Mouse (Mus musculus) liver, embryonic 16.5 days (tissue): Measurements from ENCODE around the gene Elmsan1. TPM values are rescaled to one million over a fixed set of nuclear protein-coding genes. Genes with fewer than 3 reads are reported as not detected.

Experiments
- ATAC-seq: fragments of 200-750 bp; cut with Nextera tagmentation; 2 replicates; pipeline ENCODE4 v1.8.0; 2017; ENCODE audit warnings: low read depth, mild to moderate bottlenecking, moderate number of reproducible peaks, moderate library complexity
- H3K27ac ChIP-seq: fragments of 300-500 bp; sonication (generic); 2 replicates; pipeline ENCODE4 v1.5.1; 2014; ENCODE audit warnings: mild to moderate bottlenecking, low read length
- H3K27me3 ChIP-seq: fragments of 300-500 bp; sonication (generic); 2 replicates; pipeline ENCODE4 v1.6.1; 2014; ENCODE audit warnings: low read depth, low read length, mixed read lengths; ENCODE audit not compliant: control insufficient read depth, insufficient read depth
- H3K36me3 ChIP-seq: fragments of 300-500 bp; sonication (generic); 2 replicates; pipeline ENCODE4 v1.6.1; 2014; ENCODE audit warnings: mild to moderate bottlenecking; ENCODE audit not compliant: control insufficient read depth, insufficient read depth
- H3K4me1 ChIP-seq: fragments of 300-500 bp; sonication (generic); 2 replicates; pipeline ENCODE4 v1.6.1; 2014; ENCODE audit warnings: low read depth, low read length, mixed read lengths; ENCODE audit not compliant: control insufficient read depth
- H3K4me2 ChIP-seq: fragments of 300-500 bp; sonication (generic); 2 replicates; pipeline ENCODE4 v1.6.1; 2014; ENCODE audit warnings: low read depth, low read length, mixed read lengths
- H3K4me3 ChIP-seq: fragments of 300-500 bp; sonication (generic); 2 replicates; pipeline ENCODE4 v1.5.1; 2014; ENCODE audit warnings: low read depth, mild to moderate bottlenecking, low read length
- H3K9ac ChIP-seq: fragments of 300-500 bp; sonication (generic); 2 replicates; pipeline ENCODE4 v1.6.1; 2014; ENCODE audit warnings: low read depth, low read length
- H3K9me3 ChIP-seq: fragments of 300-500 bp; sonication (generic); replicated peaks from 2 replicates; pipeline ENCODE4 v1.6.1; 2016; ENCODE audit warnings: low read length; ENCODE audit not compliant: control insufficient read depth
- WGBS: fragments of 180-500 bp; shearing (Covaris S2); extraction: QIAGEN DNeasy Blood & Tissue Kit; methylation state at CpG from one replicate; pipeline ENCODE4 v1.1.7; 2014; ENCODE audit not compliant: insufficient replicate concordance; 5-methylcytosine and 5-hydroxymethylcytosine counted together
- polyA plus RNA-seq: library from polyadenylated mRNA; unstranded; fragments of >200 nt; fragmentation: Nextera tagmentation; extraction: Ambion mirVana; gene quantifications from 2 replicates; pipeline ENCODE4 v1.2.1, GENCODE M21; 2015

The Elmsan1 gene
- polyA plus RNA-seq, 1 experiment from 2014 or later, result 7.8 TPM

- Histone ChIP-seq H3K27ac (no peak overlapping the region), H3K4me3 (no peak overlapping the region), H3K4me1 (peaks cover 65% of the 10 kb centered on the region), H3K4me2 (no peak overlapping the region), H3K36me3 (peaks cover 17% of the 10 kb centered on the region), H3K9ac (no peak overlapping the region), H3K27me3 (no peaks in the 10 kb centered on the region), H3K9me3 (no peaks in the 10 kb centered on the region)
- 87% methylated on average over 5 of the region's 5 CpGs for WGBS
- no peak for ATAC-seq
These were observed 33.7 kb downstream of the Elmsan1 start for GRCm38 (mm10) chr12:84184979-84185378.

- H3K27me3 ChIP-seq, result no peaks in the 10 kb centered on the region
- ATAC-seq, result no peak
- no peak overlapping the region for H3K27ac ChIP-seq
- H3K9ac ChIP-seq, result no peak overlapping the region
- H3K4me1 ChIP-seq, result peaks cover 66% of the 10 kb centered on the region
- no peak overlapping the region for H3K4me3 ChIP-seq
- peaks cover 12% of the 10 kb centered on the region for H3K36me3 ChIP-seq
- 75% methylated on average over 6 of the region's 6 CpGs for WGBS
- H3K9me3 ChIP-seq, result no peaks in the 10 kb centered on the region
- H3K4me2 ChIP-seq, result peak overlapping the region; percentile 46; the same call in 1 of the 2 replicates
These were observed 36.7 kb downstream of the Elmsan1 start for GRCm38 (mm10) chr12:84181999-84182398.

GRCm38 (mm10) chr12:84180701-84181435, 37.8 kb downstream of the Elmsan1 start:
- Histone ChIP-seq H3K4me2 (peak overlapping the region; percentile 46), H3K9ac (peak overlapping the region; percentile 47), H3K36me3 (peaks cover 5% of the 10 kb centered on the region; the same call in 1 of the 2 replicates), H3K4me3 (no peak overlapping the region), H3K4me1 (peaks cover 77% of the 10 kb centered on the region), H3K27ac (peak overlapping the region; percentile 54), H3K9me3 (no peaks in the 10 kb centered on the region), H3K27me3 (no peaks in the 10 kb centered on the region)
- WGBS, result 12% methylated on average over 8 of the region's 8 CpGs
- ATAC-seq, result peak; percentile 62

- H3K36me3 ChIP-seq, result peaks cover 4% of the 10 kb centered on the region; the same call in 1 of the 2 replicates
- H3K27ac ChIP-seq, result peak overlapping the region; percentile 57
- no peaks in the 10 kb centered on the region for H3K27me3 ChIP-seq
- H3K4me3 ChIP-seq, result no peak overlapping the region
- H3K4me1 ChIP-seq, result peaks cover 77% of the 10 kb centered on the region
- WGBS, result 73% methylated on average over 3 of the region's 3 CpGs
- H3K9ac ChIP-seq, result peak overlapping the region; percentile 30; the same call in 1 of the 2 replicates
- no peaks in the 10 kb centered on the region for H3K9me3 ChIP-seq
- no peak for ATAC-seq
- H3K4me2 ChIP-seq, result 0 out of 2 replicates have a peak overlapping the region, but pooled peaks have one; percentile 46
These were observed 38.6 kb downstream of the Elmsan1 start for GRCm38 (mm10) chr12:84180090-84180489.

- no peak overlapping the region for H3K4me3 ChIP-seq
- H3K36me3 ChIP-seq, result peaks cover 3% of the 10 kb centered on the region
- peak overlapping the region; percentile 11; the same call in 1 of the 2 replicates for H3K4me2 ChIP-seq
- H3K27ac ChIP-seq, result peak overlapping the region; percentile 97
- no peaks in the 10 kb centered on the region for H3K9me3 ChIP-seq
- peak overlapping the region; percentile 11; the same call in 1 of the 2 replicates for H3K9ac ChIP-seq
- no peak for ATAC-seq
- H3K27me3 ChIP-seq, result no peaks in the 10 kb centered on the region
- WGBS, result 51% methylated on average over 10 of the region's 10 CpGs
- peaks cover 87% of the 10 kb centered on the region for H3K4me1 ChIP-seq
These were observed 39.8 kb downstream of the Elmsan1 start for GRCm38 (mm10) chr12:84178652-84179445.

- WGBS, result 39% methylated on average over 1 of the region's 1 CpGs
- H3K4me1 ChIP-seq, result peaks cover 94% of the 10 kb centered on the region
- H3K27ac ChIP-seq, result peak overlapping the region; percentile 97
- no peaks in the 10 kb centered on the region for H3K9me3 ChIP-seq
- H3K9ac ChIP-seq, result peak overlapping the region; percentile 76
- H3K36me3 ChIP-seq, result peaks cover 11% of the 10 kb centered on the region
- no peak overlapping the region for H3K4me3 ChIP-seq
- peak overlapping the region; percentile 86; the same call in 1 of the 2 replicates for H3K4me2 ChIP-seq
- no peak for ATAC-seq
- no peaks in the 10 kb centered on the region for H3K27me3 ChIP-seq
These were observed 40.6 kb downstream of the Elmsan1 start for GRCm38 (mm10) chr12:84178052-84178451.

- no peak for ATAC-seq
- Histone ChIP-seq H3K27me3 (no peaks in the 10 kb centered on the region), H3K4me3 (peak overlapping the region; percentile 62), H3K9ac (peak overlapping the region; percentile 76), H3K36me3 (peaks cover 19% of the 10 kb centered on the region), H3K9me3 (no peaks in the 10 kb centered on the region), H3K27ac (peak overlapping the region; percentile 97), H3K4me1 (peaks cover 93% of the 10 kb centered on the region), H3K4me2 (peak overlapping the region; percentile 86)
- 20% methylated on average over 6 of the region's 6 CpGs for WGBS
These were observed 41.6 kb downstream of the Elmsan1 start for GRCm38 (mm10) chr12:84176886-84177765.

GRCm38 (mm10) chr12:84176126-84176769, 42.4 kb downstream of the Elmsan1 start:
- Histone ChIP-seq H3K4me2 (peak overlapping the region; percentile 86), H3K9me3 (no peaks in the 10 kb centered on the region), H3K9ac (peak overlapping the region; percentile 76), H3K27me3 (no peaks in the 10 kb centered on the region), H3K36me3 (peaks cover 28% of the 10 kb centered on the region), H3K27ac (peak overlapping the region; percentile 97), H3K4me1 (peaks cover 88% of the 10 kb centered on the region), H3K4me3 (peak overlapping the region; percentile 62)
- peak; percentile 28 for ATAC-seq
- 5% methylated on average over 13 of the region's 13 CpGs for WGBS
